ENCODE assay signal across 10 mouse cellular contexts in genomic region chr9:107901627-107901914, GRCm38 (mm10). TPM values are rescaled to one million over a fixed set of nuclear protein-coding genes. Genes with fewer than 3 reads are reported as not detected.
DNase-seq lines count a peak whose midpoint lies in the region; ATAC-seq lines count a peak whose summit lies in the region.
"Had no signal": no experiment of that assay in that cellular context is flagged by ENCODE, and none has a peak within 500 bp of the region (broad histone marks: within the 10 kb centered on the region; RNA-seq: fewer than 3 reads in every experiment).

No protein-coding gene starts in this region.

- H3K4me1 ChIP-seq in heart, embryonic 13.5 days, result peaks cover 20% of the 10 kb centered on the region
- peaks cover 32% of the 10 kb centered on the region for H3K4me1 ChIP-seq in embryonic facial prominence, embryonic 10.5 days
- H3K4me1 ChIP-seq in hindbrain, embryonic 16.5 days (ENCODE audit: control insufficient read depth, insufficient read depth, low read depth, low read length), result peaks cover 8% of the 10 kb centered on the region
- peaks cover 19% of the 10 kb centered on the region for H3K4me1 ChIP-seq in midbrain, embryonic 13.5 days (replicated peaks)

- intact Hi-C loops in heart, postnatal 36 days (cut with DNase I), result no loop called here

- no peak overlapping the region for H3K27ac ChIP-seq in heart, embryonic 13.5 days (replicated peaks)
- H3K27ac ChIP-seq in embryonic facial prominence, embryonic 10.5 days (replicated peaks), result no peak overlapping the region
- no peak overlapping the region for H3K27ac ChIP-seq in hindbrain, embryonic 16.5 days (ENCODE audit: low read depth, low read length)
- H3K27ac ChIP-seq in midbrain, embryonic 13.5 days, result no peak overlapping the region

- peaks cover 32% of the 10 kb centered on the region for H3K36me3 ChIP-seq in heart, embryonic 13.5 days
- peaks cover 19% of the 10 kb centered on the region for H3K36me3 ChIP-seq in embryonic facial prominence, embryonic 10.5 days (replicated peaks)
- no peaks in the 10 kb centered on the region for H3K36me3 ChIP-seq in hindbrain, embryonic 16.5 days (ENCODE audit: control insufficient read depth, insufficient read depth, low read length)
- peaks cover 41% of the 10 kb centered on the region for H3K36me3 ChIP-seq in midbrain, embryonic 13.5 days

- peak overlapping the region; percentile 75 for H3K4me2 ChIP-seq in heart, embryonic 13.5 days
- H3K4me2 ChIP-seq in hindbrain, embryonic 16.5 days (ENCODE audit: low read length), result peak overlapping the region; percentile 68
- peak overlapping the region; percentile 65 for H3K4me2 ChIP-seq in midbrain, embryonic 13.5 days (replicated peaks)

- 21% methylated on average over 17 of the region's 17 CpGs for WGBS in heart, embryonic 13.5 days
- WGBS in embryonic facial prominence, embryonic 10.5 days, result 9% methylated on average over 17 of the region's 17 CpGs
- 11% methylated on average over 17 of the region's 17 CpGs for WGBS in hindbrain, embryonic 16.5 days
- WGBS in midbrain, embryonic 13.5 days, result 7% methylated on average over 17 of the region's 17 CpGs

- no peak overlapping the region for H3K9ac ChIP-seq in heart, embryonic 13.5 days
- peak overlapping the region; percentile 66; the same call in 1 of the 2 replicates for H3K9ac ChIP-seq in hindbrain, embryonic 16.5 days (ENCODE audit: low read depth, low read length)
- H3K9ac ChIP-seq in midbrain, embryonic 13.5 days (replicated peaks), result peak overlapping the region; percentile 71; the same call in 1 of the 2 replicates

- H3K4me3 ChIP-seq in heart, embryonic 13.5 days, result peak overlapping the region; percentile 48; the same call in 1 of the 2 replicates
- peak overlapping the region; percentile 54 for H3K4me3 ChIP-seq in embryonic facial prominence, embryonic 10.5 days
- peak overlapping the region; percentile 40 for H3K4me3 ChIP-seq in hindbrain, embryonic 16.5 days (ENCODE audit: low read length)
- H3K4me3 ChIP-seq in midbrain, embryonic 13.5 days (replicated peaks), result peak overlapping the region; percentile 35

- no peak for DNase-seq in heart, postnatal 36 days
- no peak for DNase-seq in embryonic facial prominence, embryonic 10.5 days (ENCODE audit: low spot score)
- DNase-seq in frontal cortex, postnatal 14 days (ENCODE audit: low spot score in 2 of 2), result no peak
- no peak for DNase-seq in thymus, postnatal 0 days (ENCODE audit: low spot score)
- no peak for DNase-seq in adrenal gland, postnatal 14 days

- H3K27me3 ChIP-seq in heart, embryonic 13.5 days (replicated peaks), result peaks cover 35% of the 10 kb centered on the region
- peaks cover 57% of the 10 kb centered on the region for H3K27me3 ChIP-seq in embryonic facial prominence, embryonic 10.5 days (replicated peaks; ENCODE audit: low read depth, poor library complexity, severe bottlenecking)
- H3K27me3 ChIP-seq in hindbrain, embryonic 16.5 days (replicated peaks; ENCODE audit: control insufficient read depth, insufficient read depth, low read length), result no peaks in the 10 kb centered on the region
- H3K27me3 ChIP-seq in midbrain, embryonic 13.5 days, result peaks cover 45% of the 10 kb centered on the region

- no peaks in the 10 kb centered on the region for H3K9me3 ChIP-seq in heart, embryonic 13.5 days
- no peaks in the 10 kb centered on the region for H3K9me3 ChIP-seq in embryonic facial prominence, embryonic 10.5 days
- H3K9me3 ChIP-seq in hindbrain, embryonic 16.5 days (ENCODE audit: control insufficient read depth, low read length), result no peaks in the 10 kb centered on the region
- H3K9me3 ChIP-seq in midbrain, embryonic 13.5 days, result no peaks in the 10 kb centered on the region

- ATAC-seq in heart, embryonic 13.5 days (ENCODE audit: extremely low read depth, insufficient number of reproducible peaks, low FRiP score, low TSS enrichment), result no peak
- no peak for ATAC-seq in hindbrain, embryonic 16.5 days
- ATAC-seq in midbrain, embryonic 13.5 days, result peak; percentile 26; the same call in 1 of the 2 replicates

RNA-seq across cellular contexts. Expression of gene Mst1r, which starts 5.1 kb away (rescaled TPM):
- polyA plus RNA-seq in heart, embryonic 13.5 days (2015; fragmentation: Nextera tagmentation; extraction: Ambion mirVana), result 2.7 and 4.1 TPM in 2 replicates
- 1 to 10 TPM; 1.8 to 2.2 TPM for total RNA-seq in heart, postnatal 36 days (2021)
- polyA plus RNA-seq in embryonic facial prominence, embryonic 10.5 days (2016; fragmentation: Nextera tagmentation; extraction: Ambion mirVana), result 0.65 and 1.1 TPM in 2 replicates
- polyA plus RNA-seq in hindbrain, embryonic 16.5 days (2015; fragmentation: Nextera tagmentation; extraction: Ambion mirVana), result 1.3 and 3.0 TPM in 2 replicates
- 1.2 and 2.3 TPM in 2 replicates for polyA plus RNA-seq in midbrain, embryonic 13.5 days (2015; fragmentation: Nextera tagmentation; extraction: Ambion mirVana)
- polyA plus RNA-seq in thymus, postnatal 0 days (2015; fragmentation: Nextera tagmentation; extraction: Ambion mirVana), result 1.6 and 2.4 TPM in 2 replicates
- 5.0 and 8.7 TPM in 2 replicates for total RNA-seq in adrenal gland, postnatal 14 days (2021)

RNA-seq across cellular contexts. Expression of gene Mon1a, which starts 13.6 kb away (rescaled TPM):
- 8.1 and 9.1 TPM in 2 replicates for polyA plus RNA-seq in heart, embryonic 13.5 days (2015; fragmentation: Nextera tagmentation; extraction: Ambion mirVana)
- 10 to 100 TPM; 11.9 to 12.2 TPM for total RNA-seq in heart, postnatal 36 days (2021)
- polyA plus RNA-seq in embryonic facial prominence, embryonic 10.5 days (2016; fragmentation: Nextera tagmentation; extraction: Ambion mirVana), result 12.2 and 12.7 TPM in 2 replicates
- 22.6 and 23.9 TPM in 2 replicates for polyA plus RNA-seq in hindbrain, embryonic 16.5 days (2015; fragmentation: Nextera tagmentation; extraction: Ambion mirVana)
- 21.5 and 23.8 TPM in 2 replicates for polyA plus RNA-seq in midbrain, embryonic 13.5 days (2015; fragmentation: Nextera tagmentation; extraction: Ambion mirVana)
- 17.2 and 17.9 TPM in 2 replicates for polyA plus RNA-seq in thymus, postnatal 0 days (2015; fragmentation: Nextera tagmentation; extraction: Ambion mirVana)
- 12.3 and 14.0 TPM in 2 replicates for total RNA-seq in adrenal gland, postnatal 14 days (2021)

RNA-seq across cellular contexts. Expression of gene Actl11, which starts 26.7 kb away (rescaled TPM):
- not detected in 2 replicates for polyA plus RNA-seq in heart, embryonic 13.5 days (2015; fragmentation: Nextera tagmentation; extraction: Ambion mirVana)
- not detected for total RNA-seq in heart, postnatal 36 days (2021)
- polyA plus RNA-seq in embryonic facial prominence, embryonic 10.5 days (2016; fragmentation: Nextera tagmentation; extraction: Ambion mirVana), result not detected in 2 replicates
- not detected in 2 replicates for polyA plus RNA-seq in hindbrain, embryonic 16.5 days (2015; fragmentation: Nextera tagmentation; extraction: Ambion mirVana)
- polyA plus RNA-seq in midbrain, embryonic 13.5 days (2015; fragmentation: Nextera tagmentation; extraction: Ambion mirVana), result not detected in 2 replicates
- not detected in 2 replicates for polyA plus RNA-seq in thymus, postnatal 0 days (2015; fragmentation: Nextera tagmentation; extraction: Ambion mirVana)
- not detected in 2 replicates for total RNA-seq in adrenal gland, postnatal 14 days (2021)
- polyA plus RNA-seq: C2C12 had no signal

RNA-seq across cellular contexts. Expression of gene Rbm6, which starts 28.5 kb away (rescaled TPM):
- 46.5 and 48.4 TPM in 2 replicates for polyA plus RNA-seq in heart, embryonic 13.5 days (2015; fragmentation: Nextera tagmentation; extraction: Ambion mirVana)
- 10 to 100 TPM; 29.0 to 30.7 TPM for total RNA-seq in heart, postnatal 36 days (2021)
- polyA plus RNA-seq in embryonic facial prominence, embryonic 10.5 days (2016; fragmentation: Nextera tagmentation; extraction: Ambion mirVana), result 114 and 116 TPM in 2 replicates
- 83.1 and 89.7 TPM in 2 replicates for polyA plus RNA-seq in hindbrain, embryonic 16.5 days (2015; fragmentation: Nextera tagmentation; extraction: Ambion mirVana)
- polyA plus RNA-seq in midbrain, embryonic 13.5 days (2015; fragmentation: Nextera tagmentation; extraction: Ambion mirVana), result 126 and 132 TPM in 2 replicates
- polyA plus RNA-seq in thymus, postnatal 0 days (2015; fragmentation: Nextera tagmentation; extraction: Ambion mirVana), result 61.2 and 66.2 TPM in 2 replicates
- 49.8 and 61.4 TPM in 2 replicates for total RNA-seq in adrenal gland, postnatal 14 days (2021)

RNA-seq across cellular contexts. Expression of gene Camkv, which starts 33.9 kb away (rescaled TPM):
- 0.63 and 1.0 TPM in 2 replicates for polyA plus RNA-seq in heart, embryonic 13.5 days (2015; fragmentation: Nextera tagmentation; extraction: Ambion mirVana)
- not detected for total RNA-seq in heart, postnatal 36 days (2021)
- polyA plus RNA-seq in embryonic facial prominence, embryonic 10.5 days (2016; fragmentation: Nextera tagmentation; extraction: Ambion mirVana), result 7.6 and 7.9 TPM in 2 replicates
- 58.4 and 63.4 TPM in 2 replicates for polyA plus RNA-seq in hindbrain, embryonic 16.5 days (2015; fragmentation: Nextera tagmentation; extraction: Ambion mirVana)
- polyA plus RNA-seq in midbrain, embryonic 13.5 days (2015; fragmentation: Nextera tagmentation; extraction: Ambion mirVana), result 18.9 and 19.9 TPM in 2 replicates
- polyA plus RNA-seq in thymus, postnatal 0 days (2015; fragmentation: Nextera tagmentation; extraction: Ambion mirVana), result 12.1 and 12.9 TPM in 2 replicates
- total RNA-seq in adrenal gland, postnatal 14 days (2021), result 1.3 and 2.3 TPM in 2 replicates
- polyA plus RNA-seq: kidney, adult 2 months had no signal
